Mouse (Mus musculus): Measurements from ENCODE around the gene Zbed4. TPM values are rescaled to one million over a fixed set of nuclear protein-coding genes. Genes with fewer than 3 reads are reported as not detected.

The Zbed4 gene
- total and polyA plus RNA-seq, 3 experiments = 53.2 to 57.9 TPM; not detected in 1

GRCm38 (mm10) chr15:88814411-88815047 is 63.1 kb downstream of the Zbed4 start:
- TF ChIP-seq ZMIZ1 (IDR thresholded peaks at IDR 0.05; ENCODE audit: low read depth, low read length) (no peak), ZC3H11A (IDR thresholded peaks at IDR 0.05; ENCODE audit: low read depth, low read length) (no peak), SMC3 (IDR thresholded peaks at IDR 0.05; ENCODE audit: low read depth, low read length) (peak; percentile 58), CTCF (IDR thresholded peaks at IDR 0.05 in 2 of 3, conservative IDR thresholded peaks at IDR 0.05 in 1 of 3; ENCODE audit: control insufficient read depth in 1 of 3, insufficient read depth in 1 of 3, low read depth in 2 of 3, low read length in 3 of 3, poor library complexity in 1 of 3, severe bottlenecking in 1 of 3) (peak; percentile 42 to 60 (median 43)), BHLHE40 (IDR thresholded peaks at IDR 0.05; ENCODE audit: borderline replicate concordance, low read depth, low read length) (no peak), GATA1 (IDR thresholded peaks at IDR 0.05; ENCODE audit: low read depth, low read length) (no peak), RCOR1 (IDR thresholded peaks at IDR 0.05; ENCODE audit: low read depth, low read length) (no peak), E2F4 (IDR thresholded peaks at IDR 0.05; ENCODE audit: borderline replicate concordance, low read depth, low read length) (no peak), RAD21 (IDR thresholded peaks at IDR 0.05; ENCODE audit: low read depth, low read length) (peak; percentile 60), EP300 (IDR thresholded peaks at IDR 0.05; ENCODE audit: low read depth in 1 of 2, low read length in 2 of 2) (no peak)
- H3K9ac ChIP-seq (ENCODE audit: control insufficient read depth, low read depth, low read length, poor library complexity, severe bottlenecking) = no peak overlapping the region
- H3K27me3 ChIP-seq (ENCODE audit: control insufficient read depth in 1 of 2, insufficient read depth in 2 of 2, low read length in 2 of 2) = no peaks in the 10 kb centered on the region
- H3K79me2 ChIP-seq (ENCODE audit: control insufficient read depth, insufficient read depth, low read length, poor library complexity) = peaks cover 5% of the 10 kb centered on the region
- H3K9me3 ChIP-seq (replicated peaks; ENCODE audit: insufficient read depth, low read length) = no peaks in the 10 kb centered on the region
- H3K27ac ChIP-seq (ENCODE audit: control insufficient read depth, low read depth, low read length) = no peak overlapping the region
- peaks cover 0 to 5% of the 10 kb centered on the region in 2 experiments; a peak in 3 of 4 replicates for H3K36me3 ChIP-seq (ENCODE audit: control insufficient read depth in 1 of 2, insufficient read depth in 2 of 2, low read length in 2 of 2)
- no peak overlapping the region for H3K4me3 ChIP-seq (ENCODE audit: control insufficient read depth in 1 of 2, insufficient read depth in 1 of 2, low read depth in 2 of 2, low read length in 2 of 2)
- peak; percentile 71 for DNase-seq (ENCODE audit: low read depth, low spot score)
- peaks cover 0 to 6% of the 10 kb centered on the region in 2 experiments; a peak in 1 of 4 replicates for H3K4me1 ChIP-seq (ENCODE audit: control insufficient read depth in 1 of 2, insufficient read depth in 2 of 2, low read length in 2 of 2)

GRCm38 (mm10) chr15:88815196-88815700 is 63.8 kb downstream of the Zbed4 start:
- Histone ChIP-seq H3K27ac (ENCODE audit: control insufficient read depth, low read depth, low read length) (no peak overlapping the region), H3K4me1 (ENCODE audit: control insufficient read depth in 1 of 2, insufficient read depth in 2 of 2, low read length in 2 of 2) (peaks cover 0 to 6% of the 10 kb centered on the region in 2 experiments; a peak in 2 of 4 replicates)

More at GRCm38 (mm10) chr15:88815196-88815700, 63.8 kb downstream of the Zbed4 start:
- Histone ChIP-seq H3K4me3 (ENCODE audit: control insufficient read depth in 1 of 2, insufficient read depth in 1 of 2, low read depth in 2 of 2, low read length in 2 of 2) (no peak overlapping the region), H3K36me3 (ENCODE audit: control insufficient read depth in 1 of 2, insufficient read depth in 2 of 2, low read length in 2 of 2) (peaks cover 0 to 5% of the 10 kb centered on the region in 2 experiments; a peak in 2 of 4 replicates), H3K9ac (ENCODE audit: control insufficient read depth, low read depth, low read length, poor library complexity, severe bottlenecking) (no peak overlapping the region), H3K9me3 (replicated peaks; ENCODE audit: insufficient read depth, low read length) (no peaks in the 10 kb centered on the region), H3K79me2 (ENCODE audit: control insufficient read depth, insufficient read depth, low read length, poor library complexity) (peaks cover 11% of the 10 kb centered on the region), H3K27me3 (ENCODE audit: control insufficient read depth in 1 of 2, insufficient read depth in 2 of 2, low read length in 2 of 2) (no peaks in the 10 kb centered on the region)
- TF ChIP-seq CHD1 (IDR thresholded peaks at IDR 0.05; ENCODE audit: low read depth, low read length) (no peak), JUND (IDR thresholded peaks at IDR 0.05; ENCODE audit: low read depth, low read length) (no peak), TBP (IDR thresholded peaks at IDR 0.05; ENCODE audit: low read depth, low read length) (no peak), USF1 (IDR thresholded peaks at IDR 0.05; ENCODE audit: low read depth, low read length) (no peak), BHLHE40 (IDR thresholded peaks at IDR 0.05; ENCODE audit: borderline replicate concordance, low read depth, low read length) (no peak), RCOR1 (IDR thresholded peaks at IDR 0.05; ENCODE audit: low read depth, low read length) (no peak), NRF1 (IDR thresholded peaks at IDR 0.05; ENCODE audit: insufficient read depth, low read depth, low read length, poor library complexity, severe bottlenecking) (no peak), UBTF (IDR thresholded peaks at IDR 0.05; ENCODE audit: borderline replicate concordance, insufficient read depth, low read depth, low read length) (no peak), SIN3A (IDR thresholded peaks at IDR 0.05; ENCODE audit: low read length) (no peak), GABPA (IDR thresholded peaks at IDR 0.05; ENCODE audit: low read depth, low read length) (no peak)
- DNase-seq (ENCODE audit: low read depth, low spot score) = no peak
